Mouse (Mus musculus) heart, embryonic 13.5 days (tissue): ENCODE results near the gene Lmf2. TPM values are rescaled to one million over a fixed set of nuclear protein-coding genes. Genes with fewer than 3 reads are reported as not detected.

ENCODE experiments used
- ATAC-seq: fragments of 200-750 bp; cut with Nextera tagmentation; 2 replicates; pipeline ENCODE4 v1.8.0; 2017; ENCODE audit warnings: moderate TSS enrichment; ENCODE audit not compliant: insufficient number of reproducible peaks, low FRiP score, low TSS enrichment; ENCODE audit errors: extremely low read depth
- H3K27ac ChIP-seq: fragments of 300-500 bp; sonication (generic); replicated peaks from 2 replicates; pipeline ENCODE4 v1.5.1; 2015; ENCODE audit warnings: moderate library complexity, mild to moderate bottlenecking, inconsistent platforms
- H3K27me3 ChIP-seq: fragments of 300-500 bp; sonication (generic); replicated peaks from 2 replicates; pipeline ENCODE4 v1.6.1; 2015; ENCODE audit warnings: mild to moderate bottlenecking, inconsistent platforms
- H3K36me3 ChIP-seq: fragments of 300-500 bp; sonication (generic); 2 replicates; pipeline ENCODE4 v1.6.1; 2015; ENCODE audit warnings: mild to moderate bottlenecking, inconsistent platforms
- H3K4me1 ChIP-seq: fragments of 300-500 bp; sonication (generic); 2 replicates; pipeline ENCODE4 v1.6.1; 2015; ENCODE audit warnings: inconsistent platforms
- H3K4me2 ChIP-seq: fragments of 300-500 bp; sonication (generic); 2 replicates; pipeline ENCODE4 v1.6.1; 2015; ENCODE audit warnings: inconsistent platforms, mild to moderate bottlenecking, moderate library complexity
- H3K4me3 ChIP-seq: fragments of 300-500 bp; sonication (generic); 2 replicates; pipeline ENCODE4 v1.5.1; 2015; ENCODE audit warnings: moderate library complexity, mild to moderate bottlenecking, inconsistent platforms
- H3K9ac ChIP-seq: fragments of 300-500 bp; sonication (generic); 2 replicates; pipeline ENCODE4 v1.6.1; 2015; ENCODE audit warnings: inconsistent platforms, mild to moderate bottlenecking, moderate library complexity
- H3K9me3 ChIP-seq: fragments of 300-500 bp; sonication (generic); 2 replicates; pipeline ENCODE4 v1.6.1; 2016; ENCODE audit warnings: inconsistent platforms
- WGBS: fragments of 180-500 bp; shearing (Covaris S2); methylation state at CpG from one replicate; pipeline ENCODE4 v1.1.7; 2015; ENCODE audit warnings: mixed read lengths; 5-methylcytosine and 5-hydroxymethylcytosine counted together
- polyA plus RNA-seq: library from polyadenylated mRNA; unstranded; fragments of >200 nt; fragmentation: Nextera tagmentation; extraction: Ambion mirVana; gene quantifications from 2 replicates; pipeline ENCODE4 v1.2.1, GENCODE M21; 2015

Gene Lmf2
- polyA plus RNA-seq, 1 experiment from 2014 or later, result 46.2 TPM

GRCm38 (mm10) chr15:89365141-89365551 is 9.7 kb upstream of the Lmf2 start:
- 92% methylated on average over 4 of the region's 4 CpGs for WGBS
- Histone ChIP-seq H3K9me3 (no peaks in the 10 kb centered on the region), H3K4me3 (no peak overlapping the region), H3K27ac (no peak overlapping the region), H3K36me3 (peaks cover 99% of the 10 kb centered on the region), H3K9ac (no peak overlapping the region), H3K4me1 (no peaks in the 10 kb centered on the region), H3K4me2 (no peak overlapping the region), H3K27me3 (no peaks in the 10 kb centered on the region)
- no peak for ATAC-seq

GRCm38 (mm10) chr15:89363051-89363450 is 7.6 kb upstream of the Lmf2 start:
- no peak overlapping the region for H3K4me3 ChIP-seq
- no peaks in the 10 kb centered on the region for H3K27me3 ChIP-seq
- H3K4me1 ChIP-seq, result peaks cover 16% of the 10 kb centered on the region
- ATAC-seq, result no peak
- H3K27ac ChIP-seq, result no peak overlapping the region
- H3K36me3 ChIP-seq, result peaks cover 86% of the 10 kb centered on the region
- 84% methylated on average over 7 of the region's 7 CpGs for WGBS
- H3K4me2 ChIP-seq, result no peak overlapping the region
- no peaks in the 10 kb centered on the region for H3K9me3 ChIP-seq
- H3K9ac ChIP-seq, result no peak overlapping the region

- Histone ChIP-seq H3K4me2 (no peak overlapping the region), H3K9ac (no peak overlapping the region), H3K9me3 (no peaks in the 10 kb centered on the region), H3K4me3 (no peak overlapping the region), H3K27me3 (no peaks in the 10 kb centered on the region), H3K36me3 (peaks cover 52% of the 10 kb centered on the region), H3K4me1 (peaks cover 45% of the 10 kb centered on the region), H3K27ac (no peak overlapping the region)
- WGBS, result 59% methylated on average over 3 of the region's 3 CpGs
- ATAC-seq, result no peak
Measured at GRCm38 (mm10) chr15:89358784-89359183, 3.3 kb upstream of the Lmf2 start.

- Histone ChIP-seq H3K4me2 (peak overlapping the region; percentile 84), H3K27me3 (no peaks in the 10 kb centered on the region), H3K9ac (peak overlapping the region; percentile 93), H3K36me3 (peaks cover 53% of the 10 kb centered on the region), H3K27ac (peak overlapping the region; percentile 88), H3K4me3 (peak overlapping the region; percentile 84), H3K9me3 (no peaks in the 10 kb centered on the region), H3K4me1 (peaks cover 47% of the 10 kb centered on the region)
- ATAC-seq, result 0 out of 2 replicates have a peak, but pooled peaks have one; percentile 17
- under 1% methylated on average over 15 of the region's 15 CpGs for WGBS
Measured at GRCm38 (mm10) chr15:89356372-89356771, 913 bp upstream of the Lmf2 start.

GRCm38 (mm10) chr15:89354455-89354854 is 1.0 kb downstream of the Lmf2 start:
- no peak overlapping the region for H3K27ac ChIP-seq
- no peaks in the 10 kb centered on the region for H3K9me3 ChIP-seq
- no peak for ATAC-seq
- peaks cover 45% of the 10 kb centered on the region for H3K4me1 ChIP-seq
- H3K4me3 ChIP-seq, result peak overlapping the region; percentile 84
- 81% methylated on average over 7 of the region's 7 CpGs for WGBS
- peak overlapping the region; percentile 93 for H3K9ac ChIP-seq
- H3K27me3 ChIP-seq, result no peaks in the 10 kb centered on the region
- H3K36me3 ChIP-seq, result peaks cover 56% of the 10 kb centered on the region
- peak overlapping the region; percentile 84 for H3K4me2 ChIP-seq

- Histone ChIP-seq H3K4me3 (peak overlapping the region; percentile 84), H3K27me3 (no peaks in the 10 kb centered on the region), H3K9me3 (no peaks in the 10 kb centered on the region), H3K4me1 (peaks cover 39% of the 10 kb centered on the region), H3K4me2 (peak overlapping the region; percentile 84), H3K9ac (peak overlapping the region; percentile 93), H3K36me3 (peaks cover 56% of the 10 kb centered on the region), H3K27ac (no peak overlapping the region)
- 91% methylated on average over 16 of the region's 16 CpGs for WGBS
- ATAC-seq, result no peak
Measured at GRCm38 (mm10) chr15:89353837-89354236, 1.6 kb downstream of the Lmf2 start.

GRCm38 (mm10) chr15:89352795-89353194 is 2.7 kb downstream of the Lmf2 start:
- Histone ChIP-seq H3K4me1 (peaks cover 28% of the 10 kb centered on the region), H3K27me3 (no peaks in the 10 kb centered on the region), H3K4me2 (no peak overlapping the region), H3K36me3 (peaks cover 47% of the 10 kb centered on the region), H3K9ac (no peak overlapping the region), H3K4me3 (no peak overlapping the region), H3K27ac (no peak overlapping the region), H3K9me3 (no peaks in the 10 kb centered on the region)
- WGBS, result 94% methylated on average over 12 of the region's 12 CpGs
- no peak for ATAC-seq

GRCm38 (mm10) chr15:89352054-89352453 is 3.4 kb downstream of the Lmf2 start:
- WGBS, result 93% methylated on average over 14 of the region's 14 CpGs
- H3K27me3 ChIP-seq, result no peaks in the 10 kb centered on the region
- no peak overlapping the region for H3K9ac ChIP-seq
- no peak overlapping the region for H3K27ac ChIP-seq
- H3K36me3 ChIP-seq, result peaks cover 47% of the 10 kb centered on the region
- H3K9me3 ChIP-seq, result no peaks in the 10 kb centered on the region
- no peak for ATAC-seq
- H3K4me2 ChIP-seq, result no peak overlapping the region
- no peak overlapping the region for H3K4me3 ChIP-seq
- H3K4me1 ChIP-seq, result peaks cover 21% of the 10 kb centered on the region

GRCm38 (mm10) chr15:89351302-89351701 is 4.2 kb downstream of the Lmf2 start:
- H3K4me2 ChIP-seq, result no peak overlapping the region
- H3K27me3 ChIP-seq, result no peaks in the 10 kb centered on the region
- no peak overlapping the region; the same call in 1 of the 2 replicates for H3K9ac ChIP-seq
- peaks cover 14% of the 10 kb centered on the region for H3K4me1 ChIP-seq
- peak overlapping the region; percentile 50; the same call in 1 of the 2 replicates for H3K27ac ChIP-seq
- no peak for ATAC-seq
- 71% methylated on average over 15 of the region's 15 CpGs for WGBS
- no peaks in the 10 kb centered on the region for H3K9me3 ChIP-seq
- no peak overlapping the region for H3K4me3 ChIP-seq
- H3K36me3 ChIP-seq, result peaks cover 47% of the 10 kb centered on the region

- no peak for ATAC-seq
- Histone ChIP-seq H3K36me3 (peaks cover 47% of the 10 kb centered on the region), H3K9me3 (no peaks in the 10 kb centered on the region), H3K4me2 (no peak overlapping the region), H3K4me3 (no peak overlapping the region), H3K4me1 (peaks cover 14% of the 10 kb centered on the region), H3K9ac (no peak overlapping the region), H3K27ac (peak overlapping the region; percentile 50; the same call in 1 of the 2 replicates), H3K27me3 (no peaks in the 10 kb centered on the region)
- 69% methylated on average over 5 of the region's 5 CpGs for WGBS
Measured at GRCm38 (mm10) chr15:89350447-89350846, 5.0 kb downstream of the Lmf2 start.

GRCm38 (mm10) chr15:89343325-89343724 is 12.1 kb downstream of the Lmf2 start:
- 76% methylated on average over 3 of the region's 3 CpGs for WGBS
- Histone ChIP-seq H3K9me3 (no peaks in the 10 kb centered on the region), H3K36me3 (no peaks in the 10 kb centered on the region), H3K9ac (no peak overlapping the region), H3K27ac (no peak overlapping the region), H3K27me3 (no peaks in the 10 kb centered on the region), H3K4me1 (no peaks in the 10 kb centered on the region), H3K4me2 (no peak overlapping the region), H3K4me3 (no peak overlapping the region)
- ATAC-seq, result no peak

- H3K9me3 ChIP-seq, result no peaks in the 10 kb centered on the region
- H3K36me3 ChIP-seq, result no peaks in the 10 kb centered on the region
- H3K4me3 ChIP-seq, result no peak overlapping the region
- H3K4me1 ChIP-seq, result no peaks in the 10 kb centered on the region
- H3K27ac ChIP-seq, result no peak overlapping the region
- no peaks in the 10 kb centered on the region for H3K27me3 ChIP-seq
- no peak overlapping the region for H3K9ac ChIP-seq
- no peak for ATAC-seq
- WGBS, result 39% methylated on average over 1 of the region's 1 CpGs
- H3K4me2 ChIP-seq, result no peak overlapping the region
Measured at GRCm38 (mm10) chr15:89341678-89342077, 13.8 kb downstream of the Lmf2 start.
